Mouse (Mus musculus) thymus, adult 2 months (tissue): ENCODE data around the gene Aoc2.

Experiments
- CTCF ChIP-seq: fragments of 200-500 bp; IDR thresholded peaks from 2 replicates; pipeline ENCODE4 v1.5.1; 2012; ENCODE audit warnings: mild to moderate bottlenecking, control low read depth, low read length, moderate library complexity, borderline replicate concordance; ENCODE audit not compliant: control insufficient read depth, poor library complexity, insufficient read depth; ENCODE audit errors: extremely low read depth
- POLR2A ChIP-seq: fragments of 200-500 bp; IDR thresholded peaks from 2 replicates; pipeline ENCODE4 v1.6.1; 2012; ENCODE audit warnings: mild to moderate bottlenecking, low read length, control low read depth, moderate library complexity; ENCODE audit not compliant: control insufficient read depth, poor library complexity, insufficient read depth; ENCODE audit errors: extremely low read depth

GRCm38 (mm10) chr11:101349216-101349615 is 24.4 kb downstream of the Aoc2 start:
- TF ChIP-seq CTCF (no peak), POLR2A (no peak)
